Mouse (Mus musculus) left cerebral cortex, postnatal 36 days (tissue): Measurements from ENCODE around the gene Ankar. TPM values are rescaled to one million over a fixed set of nuclear protein-coding genes. Genes with fewer than 3 reads are reported as not detected.
A peak's percentile ranks its signal among the peaks of the same experiment; 100 is the strongest.

Experiments
- DNase-seq, 2 experiments: peaks; one replicate each; pipeline ENCODE4 v3.0.0; 2021 to 2022; ENCODE audit warnings: low spot score in 2 of 2, mixed read lengths in 1 of 2
- intact Hi-C: fragments of 180-260 bp; cut with DNase I; formaldehyde crosslinking; loops from one replicate; pipeline ENCODE4 v1.15.1; 2025
- total RNA-seq, 2 experiments: library from RNA; stranded (reverse); gene quantifications; 2 replicates each; pipeline ENCODE4 v1.2.3; 2021

The Ankar gene
- total RNA-seq, 2 experiments from 2014 or later: not detected

DNA sequence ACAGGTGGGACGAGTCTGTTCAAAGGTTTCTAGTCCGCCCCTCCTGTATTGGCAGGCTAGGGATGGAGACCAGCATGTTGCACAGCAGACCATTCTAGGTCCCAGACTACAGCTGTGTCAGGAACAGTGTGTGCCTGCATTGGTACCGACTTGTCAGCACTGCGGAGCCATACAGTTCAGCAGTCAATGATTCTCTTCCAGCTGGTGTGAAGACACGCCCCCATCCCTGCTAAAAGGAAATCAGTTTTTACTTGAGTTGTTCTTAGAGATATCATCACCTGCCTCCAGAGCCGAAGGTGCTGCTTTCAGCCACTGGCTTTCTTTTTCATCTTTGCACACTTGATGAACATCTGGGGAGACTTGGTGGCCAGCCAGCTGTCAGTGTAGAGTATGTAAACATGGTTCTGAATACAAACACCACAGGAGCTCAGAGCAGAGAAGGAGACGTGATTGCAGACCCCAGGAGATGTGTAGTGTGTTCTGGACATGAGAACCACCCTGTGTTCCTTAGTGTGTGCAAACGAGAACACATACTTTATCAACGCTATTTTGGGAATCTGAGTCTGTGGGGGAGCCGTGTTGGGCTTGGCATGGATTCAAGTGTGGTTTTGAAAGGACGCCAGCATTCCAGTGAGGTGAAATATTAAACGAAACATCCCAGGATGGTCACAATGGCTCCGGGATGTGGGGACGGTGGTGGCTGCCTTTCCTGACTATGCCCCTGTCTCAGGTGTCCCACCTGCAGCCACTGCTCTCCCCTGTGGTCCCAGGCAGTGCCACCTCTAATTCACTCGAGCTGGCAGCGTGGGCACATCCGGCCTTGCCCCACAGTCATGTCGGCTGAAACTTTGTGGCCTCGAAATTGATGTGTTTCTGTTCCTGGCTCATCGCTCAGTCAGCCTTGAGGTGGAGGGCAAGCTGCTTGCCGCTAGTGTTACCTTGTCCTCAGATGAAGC lies 101.0 kb downstream of the Ankar start:
- DNase-seq: no peak
- intact Hi-C loops: no loop called here

GRCm38 (mm10) chr1:72596231-72596630 lies 104.1 kb downstream of the Ankar start:
- intact Hi-C loops: no loop called here
- no peak for DNase-seq

DNA sequence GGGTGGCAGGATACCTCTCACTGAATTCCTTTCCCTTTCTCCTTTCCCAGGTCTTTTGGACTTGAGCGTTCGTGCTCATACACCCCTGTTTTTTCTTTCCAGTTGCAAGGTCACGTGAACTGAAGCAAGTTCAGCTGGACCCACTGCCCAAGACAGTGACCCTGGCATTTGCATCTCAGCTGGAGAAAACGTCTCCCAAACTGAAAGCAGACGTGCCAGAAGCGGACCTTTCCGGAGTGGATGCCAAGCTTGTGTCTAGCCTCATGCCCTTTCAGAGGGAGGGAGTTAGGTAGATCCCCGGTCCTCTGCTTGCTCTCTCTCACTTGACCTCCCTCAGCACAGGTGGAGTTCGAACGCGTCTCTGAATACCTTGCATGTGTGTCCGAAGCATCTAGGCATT lies 104.7 kb downstream of the Ankar start:
- no peak for DNase-seq
- intact Hi-C loops: no loop called here

DNA sequence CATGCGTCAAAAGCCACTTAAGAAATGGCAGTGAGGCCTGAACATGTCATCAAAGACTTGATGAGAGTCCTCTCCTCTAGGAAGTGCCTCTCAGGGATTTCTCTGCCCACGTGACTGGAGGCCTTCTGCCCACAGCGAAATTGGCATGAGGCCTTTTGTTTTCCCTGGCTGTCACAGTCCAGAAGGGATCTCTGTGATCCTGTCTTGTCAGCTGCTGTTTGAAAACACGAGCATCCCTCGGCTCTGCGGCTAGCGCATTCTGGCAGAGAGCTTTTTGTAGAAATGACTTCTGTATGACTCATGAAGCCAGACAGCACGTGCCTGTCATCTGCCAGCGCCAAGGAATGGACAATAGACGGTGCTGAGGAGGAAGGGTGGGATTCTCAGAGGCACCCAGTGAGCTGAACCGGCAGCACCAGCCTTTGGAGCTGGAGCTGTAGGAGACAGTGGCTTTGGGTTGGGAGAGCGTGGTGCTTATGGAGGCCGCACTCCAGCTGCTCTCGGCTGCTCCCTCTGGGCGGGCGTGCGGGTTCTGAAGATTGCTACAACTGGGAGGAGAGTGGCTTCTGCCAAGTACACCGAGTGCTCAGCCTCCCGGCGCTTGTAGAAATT lies 106.9 kb downstream of the Ankar start:
- DNase-seq: peak; percentile 79 to 81
- intact Hi-C loops: no loop called here

Other genes with a start within 250 kb of the Ankar start
- gene March4, start 163.6 kb downstream of the Ankar start, total RNA-seq: 10 to 100 TPM; 17.5 to 20.4 TPM
- 10 to 100 TPM; 62.2 to 64.9 TPM for gene Smarcal1, start 117.3 kb downstream of the Ankar start, total RNA-seq
- gene Rpl37a, start 10.7 kb upstream of the Ankar start, total RNA-seq: 100 to 1,000 TPM; 500 to 588 TPM
- gene Igfbp2, start 123.9 kb upstream of the Ankar start, total RNA-seq: 10 to 100 TPM; 75.9 to 80.0 TPM
- gene Igfbp5, start 174.3 kb upstream of the Ankar start, total RNA-seq: 10 to 100 TPM; 52.4 to 61.4 TPM